Mouse (Mus musculus) forebrain, embryonic 16.5 days (tissue): ENCODE measurements at regions not wholly inside any gene's neighbourhood (a gene's known extent, or its start where the extent isn't known, plus 50 kb on each side); places are given as distances from the start of the nearest gene placed in this dataset. TPM values are rescaled to one million over a fixed set of nuclear protein-coding genes. Genes with fewer than 3 reads are reported as not detected.
"Not testable (repeated sequence)": the region's sequence is repeated elsewhere in the genome, so short reads cannot be mapped to it uniquely, and the experiment has no call there.

ENCODE experiments used
- ATAC-seq: fragments of 200-750 bp; cut with Nextera tagmentation; 2 replicates; pipeline ENCODE4 v1.8.0; 2017; ENCODE audit warnings: mild to moderate bottlenecking, moderate library complexity
- H3K27ac ChIP-seq: fragments of 300-500 bp; sonication (generic); 2 replicates; pipeline ENCODE4 v1.5.1; 2014; ENCODE audit warnings: low read length, control low read depth
- H3K27me3 ChIP-seq: fragments of 300-500 bp; sonication (generic); replicated peaks from 2 replicates; pipeline ENCODE4 v1.6.1; 2014; ENCODE audit warnings: low read length; ENCODE audit not compliant: control insufficient read depth, insufficient read depth
- H3K36me3 ChIP-seq: fragments of 300-500 bp; sonication (generic); 2 replicates; pipeline ENCODE4 v1.6.1; 2014; ENCODE audit not compliant: control insufficient read depth, insufficient read depth
- H3K4me1 ChIP-seq: fragments of 300-500 bp; sonication (generic); replicated peaks from 2 replicates; pipeline ENCODE4 v1.6.1; 2014; ENCODE audit warnings: low read length; ENCODE audit not compliant: control insufficient read depth, insufficient read depth
- H3K4me2 ChIP-seq: fragments of 300-500 bp; sonication (generic); 2 replicates; pipeline ENCODE4 v1.6.1; 2014; ENCODE audit warnings: mild to moderate bottlenecking, low read length, control low read depth
- H3K4me3 ChIP-seq: fragments of 300-500 bp; sonication (generic); replicated peaks from 2 replicates; pipeline ENCODE4 v1.5.1; 2014; ENCODE audit warnings: mild to moderate bottlenecking, low read length, control low read depth
- H3K9ac ChIP-seq: fragments of 300-500 bp; sonication (generic); replicated peaks from 2 replicates; pipeline ENCODE4 v1.6.1; 2014; ENCODE audit warnings: low read depth, low read length, control low read depth
- H3K9me3 ChIP-seq: fragments of 300-500 bp; sonication (generic); 2 replicates; pipeline ENCODE4 v1.6.1; 2016; ENCODE audit warnings: low read length; ENCODE audit not compliant: control insufficient read depth
- WGBS: fragments of 180-500 bp; shearing (Covaris S2); extraction: QIAGEN DNeasy Blood & Tissue Kit; methylation state at CpG from one replicate; pipeline ENCODE4 v1.1.7; 2014; 5-methylcytosine and 5-hydroxymethylcytosine counted together
- microRNA counts: library from miRNA; unstranded; fragments of <30 nt; microRNA quantifications from one replicate; lab custom pipeline; 2016
- microRNA-seq: library from miRNA; unstranded; fragments of <30 nt; microRNA quantifications from one replicate; pipeline ENCODE4, GENCODE M21; 2017

DNA sequence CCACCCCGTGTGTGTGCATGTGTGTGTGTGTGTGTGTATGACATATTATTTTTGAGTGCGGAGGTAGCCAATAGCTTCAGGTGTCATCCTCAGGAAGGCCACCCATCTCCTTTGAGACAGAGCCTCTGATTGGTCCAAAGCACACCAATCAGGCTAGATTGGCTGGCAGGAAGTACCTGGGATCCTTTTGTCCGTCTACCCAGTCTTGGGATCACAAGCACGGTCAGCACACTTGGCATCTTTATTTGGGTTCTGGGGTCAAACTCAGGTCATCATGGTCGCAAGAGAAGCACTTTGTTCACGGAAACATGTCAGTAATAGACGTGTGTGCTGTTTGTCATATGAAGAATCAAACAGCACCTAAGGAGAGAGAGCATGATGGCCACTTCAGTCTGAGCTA lies 68.9 kb upstream of the Acpp start:
- H3K4me2 ChIP-seq: no peak overlapping the region
- H3K4me3 ChIP-seq: no peak overlapping the region
- H3K4me1 ChIP-seq: peaks cover 13% of the 10 kb centered on the region
- H3K9me3 ChIP-seq: no peaks in the 10 kb centered on the region
- no peak overlapping the region for H3K27ac ChIP-seq
- no peak overlapping the region for H3K9ac ChIP-seq
- no peaks in the 10 kb centered on the region for H3K27me3 ChIP-seq
- WGBS: 75% methylated on average over 7 of the region's 7 CpGs
- no peak for ATAC-seq
- H3K36me3 ChIP-seq: no peaks in the 10 kb centered on the region

DNA sequence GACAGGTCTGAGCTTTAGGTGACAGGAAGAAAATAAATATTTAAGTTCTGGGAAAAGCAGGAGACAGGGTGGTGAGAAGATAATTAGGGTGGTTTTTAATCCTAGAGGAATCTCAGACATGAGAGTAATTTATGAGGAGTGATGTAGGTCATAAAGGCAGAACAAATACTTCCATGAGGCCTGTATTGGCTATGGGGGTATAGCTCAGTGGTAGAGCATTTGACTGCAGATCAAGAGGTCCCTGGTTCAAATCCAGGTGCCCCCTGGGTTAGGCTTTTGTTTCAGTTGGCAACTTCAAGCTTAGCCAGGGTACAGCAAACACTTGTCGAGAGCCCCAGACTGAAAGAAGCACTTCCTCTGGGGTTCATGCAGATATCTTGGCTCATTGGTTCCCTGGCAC lies 66.3 kb upstream of the Acpp start:
- Histone ChIP-seq H3K4me1 (peaks cover 7% of the 10 kb centered on the region), H3K9me3 (no peaks in the 10 kb centered on the region), H3K36me3 (no peaks in the 10 kb centered on the region), H3K27ac (no peak overlapping the region), H3K4me2 (no peak overlapping the region), H3K27me3 (no peaks in the 10 kb centered on the region), H3K9ac (no peak overlapping the region), H3K4me3 (no peak overlapping the region)
- ATAC-seq: no peak
- 45% methylated on average over 1 of the region's 1 CpGs for WGBS

DNA sequence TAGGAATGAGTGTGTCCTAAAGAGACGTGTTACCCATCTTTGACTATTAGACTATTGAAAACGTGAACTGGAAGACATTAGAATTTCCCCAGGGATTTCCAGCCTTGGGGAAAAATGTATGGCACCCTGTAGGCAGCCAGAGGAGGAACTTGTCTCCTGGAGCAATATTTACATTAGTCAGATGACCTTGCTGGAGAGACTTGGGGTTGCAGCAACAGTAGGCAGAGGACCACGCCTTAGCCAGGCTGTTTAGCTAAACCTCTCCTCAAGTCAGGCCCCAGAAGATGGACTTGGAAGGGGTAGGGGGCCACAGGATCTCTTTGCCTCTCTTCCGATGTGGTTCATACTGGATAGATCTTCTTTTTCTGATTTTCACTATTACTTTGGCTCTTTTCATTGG lies 64.1 kb upstream of the Acpp start:
- H3K4me3 ChIP-seq: no peak overlapping the region
- H3K4me2 ChIP-seq: no peak overlapping the region
- no peak overlapping the region for H3K9ac ChIP-seq
- ATAC-seq: no peak
- no peaks in the 10 kb centered on the region for H3K4me1 ChIP-seq
- no peaks in the 10 kb centered on the region for H3K9me3 ChIP-seq
- no peak overlapping the region for H3K27ac ChIP-seq
- WGBS: 87% methylated on average over 4 of the region's 4 CpGs
- no peaks in the 10 kb centered on the region for H3K27me3 ChIP-seq
- no peaks in the 10 kb centered on the region for H3K36me3 ChIP-seq

DNA sequence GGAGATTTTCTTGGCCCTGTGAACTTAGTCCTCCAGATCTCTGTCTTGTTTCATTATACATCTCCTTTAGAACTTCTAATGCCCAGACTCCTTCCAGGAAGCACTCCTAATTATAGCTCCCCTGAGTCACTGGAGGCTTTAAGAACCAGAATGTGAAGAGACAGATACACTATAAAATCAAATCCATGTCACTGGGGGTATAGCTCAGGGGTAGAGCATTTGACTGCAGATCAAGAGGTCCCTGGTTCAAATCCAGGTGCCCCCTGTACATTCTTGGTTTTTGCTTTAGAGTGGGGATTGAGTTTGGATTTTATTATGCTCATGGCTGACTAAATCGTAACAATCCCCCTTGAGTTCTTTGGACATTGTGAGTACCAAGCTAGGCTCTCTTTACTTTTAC lies 62.4 kb upstream of the Acpp start:
- WGBS: 90% methylated on average over 1 of the region's 1 CpGs
- no peaks in the 10 kb centered on the region for H3K36me3 ChIP-seq
- H3K27me3 ChIP-seq: no peaks in the 10 kb centered on the region
- no peaks in the 10 kb centered on the region for H3K4me1 ChIP-seq
- no peak overlapping the region for H3K9ac ChIP-seq
- H3K9me3 ChIP-seq: no peaks in the 10 kb centered on the region
- H3K4me2 ChIP-seq: no peak overlapping the region
- no peak for ATAC-seq
- no peak overlapping the region for H3K4me3 ChIP-seq
- no peak overlapping the region for H3K27ac ChIP-seq

DNA sequence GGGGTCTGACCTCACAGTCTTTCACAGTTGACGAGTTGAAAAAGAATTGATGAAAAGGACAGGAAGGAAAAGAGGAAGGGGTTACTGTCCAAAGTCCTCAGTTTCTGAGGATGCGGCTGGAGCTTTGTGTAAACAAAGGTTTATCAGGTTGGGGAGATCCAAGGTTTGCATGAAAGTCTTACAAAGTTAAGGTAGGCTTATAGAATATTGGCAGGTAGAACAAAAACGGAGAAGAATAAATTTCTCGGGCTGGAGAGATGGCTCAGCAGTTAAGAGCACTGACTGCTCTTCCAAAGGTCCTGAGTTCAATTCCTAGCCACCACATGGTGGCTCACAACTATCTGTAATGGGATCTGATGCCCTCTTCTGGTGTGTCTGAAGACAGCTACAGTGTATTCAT lies 60.9 kb upstream of the Acpp start:
- H3K9me3 ChIP-seq, H3K9ac ChIP-seq, H3K27ac ChIP-seq, H3K4me3 ChIP-seq, H3K4me2 ChIP-seq, ATAC-seq, H3K27me3 ChIP-seq, H3K4me1 ChIP-seq, H3K36me3 ChIP-seq: not testable (repeated sequence)
- 79% methylated on average over 4 of the region's 4 CpGs for WGBS

DNA sequence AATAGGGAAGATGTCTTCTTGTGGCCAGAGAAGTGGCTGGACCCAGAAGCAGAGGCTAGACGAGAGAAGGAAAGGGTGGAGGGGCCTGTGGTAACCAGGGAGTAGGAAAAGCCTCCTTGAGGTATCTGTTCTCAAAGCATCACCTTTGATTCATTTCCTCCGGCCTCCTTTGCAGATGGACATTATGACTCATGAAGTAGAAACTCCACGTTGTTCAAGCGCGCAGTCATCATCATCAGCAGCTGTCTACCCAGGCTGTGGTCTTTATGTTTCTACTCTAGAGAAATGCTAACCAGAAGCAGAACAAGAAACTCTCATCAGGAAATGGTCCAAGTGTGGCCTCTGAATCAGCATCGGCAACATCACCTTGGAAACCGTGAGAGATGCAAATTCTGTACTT lies 50.3 kb upstream of the Acpp start:
- Histone ChIP-seq H3K4me3 (no peak overlapping the region), H3K9ac (no peak overlapping the region), H3K4me2 (no peak overlapping the region), H3K4me1 (no peaks in the 10 kb centered on the region), H3K36me3 (no peaks in the 10 kb centered on the region), H3K27me3 (no peaks in the 10 kb centered on the region), H3K27ac (no peak overlapping the region), H3K9me3 (no peaks in the 10 kb centered on the region)
- WGBS: 89% methylated on average over 7 of the region's 7 CpGs
- ATAC-seq: no peak

MicroRNAs in the stretch of these regions (microRNA counts, 519-probe panel; counts per million panel counts)
- not detected for microRNA mmu-miR-2136 (lab: Ali Mortazavi, UCI)

Small RNA genes in the stretch of these regions (microRNA-seq; reads per million reads assigned to microRNA genes)
- gene Mir2136: not detected
